ENCODE assay signal across 7 mouse cellular contexts in the genomic region with DNA sequence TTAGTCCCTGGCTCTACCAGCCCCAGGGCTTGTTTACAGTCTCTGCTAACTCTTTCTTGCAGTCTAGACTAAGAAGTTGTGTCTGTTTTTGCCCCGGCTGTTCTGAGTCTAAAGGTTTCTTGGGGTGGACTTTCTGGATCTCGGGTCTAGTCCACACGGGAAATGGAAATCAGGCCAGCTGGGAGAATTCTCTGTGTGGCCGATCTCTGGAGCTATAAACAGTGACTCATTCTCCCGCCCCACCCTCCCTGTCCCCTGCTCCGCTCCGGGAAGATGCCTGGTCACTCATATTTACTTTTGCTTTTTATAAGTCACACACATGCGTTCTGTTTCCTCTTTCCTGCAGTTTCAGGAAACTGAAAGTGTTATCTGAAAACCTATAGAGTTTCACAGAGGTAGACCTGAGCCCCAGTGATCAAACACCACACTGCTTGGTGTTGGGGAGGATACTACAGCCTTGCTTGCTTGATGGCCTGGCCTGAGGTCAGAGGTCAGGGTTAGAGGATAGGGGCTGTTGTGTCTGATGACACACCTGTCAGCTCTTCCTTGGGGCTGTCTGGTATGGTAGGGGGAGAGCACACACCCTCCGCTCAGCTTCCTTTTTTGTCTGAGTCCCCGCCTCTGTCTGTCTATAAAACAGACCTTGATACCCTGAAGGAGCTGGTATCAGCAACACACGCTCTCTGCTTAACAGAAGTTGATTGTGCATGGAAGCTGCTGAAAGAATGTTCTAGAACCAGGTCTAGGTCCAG. TPM values are rescaled to one million over a fixed set of nuclear protein-coding genes. Genes with fewer than 3 reads are reported as not detected.
DNase-seq lines count a peak whose midpoint lies in the region; ATAC-seq and TF ChIP-seq lines count a peak whose summit lies in the region.

No protein-coding gene starts in this region.

- WGBS in lung, postnatal 0 days: 18% methylated on average over 11 of the region's 11 CpGs

- 0 out of 2 replicates have a peak, but pooled peaks have one; percentile 20 for ATAC-seq in erythroid progenitor cell, adult 5-6 weeks (replicated peaks; ENCODE audit: low FRiP score, poor library complexity, severe bottlenecking)
- peak; percentile 12 for ATAC-seq in lung, postnatal 0 days
- ATAC-seq in inflammation-experienced regulatory T-cells, adult 6 months: no peak

- no peaks in the 10 kb centered on the region for H3K36me3 ChIP-seq in lung, postnatal 0 days (ENCODE audit: insufficient read depth, low read length)

- no peaks in the 10 kb centered on the region for H3K9me3 ChIP-seq in lung, postnatal 0 days (ENCODE audit: low read length)

- H3K9ac ChIP-seq in lung, postnatal 0 days (replicated peaks; ENCODE audit: low read depth): peak overlapping the region; percentile 96

- peak; percentile 76 for TF ChIP-seq EP300 in lung, postnatal 0 days (IDR thresholded peaks at IDR 0.05)

- H3K27ac ChIP-seq in lung, postnatal 0 days (ENCODE audit: low read length): peak overlapping the region; percentile 98

- peaks cover 47% of the 10 kb centered on the region for H3K4me1 ChIP-seq in lung, postnatal 0 days (ENCODE audit: insufficient read depth, low read depth, low read length)

- peak overlapping the region; percentile 86 for H3K4me2 ChIP-seq in lung, postnatal 0 days (replicated peaks; ENCODE audit: low read depth, low read length)

- DNase-seq in thymus, postnatal 25 days: peak; percentile 22
- no peak for DNase-seq in thymus, adult 18-20 months
- DNase-seq in kidney, adult 11 months: peak; percentile 78
- DNase-seq in lung, postnatal 0 days (ENCODE audit: low spot score): peak; percentile 94
- DNase-seq in cerebellum, postnatal 4 days (ENCODE audit: low spot score in 2 of 2): no peak

- TF ChIP-seq CTCF in lung, postnatal 0 days (IDR thresholded peaks at IDR 0.05): no peak

- H3K4me3 ChIP-seq in lung, postnatal 0 days (ENCODE audit: low read depth, low read length): peak overlapping the region; percentile 94

- H3K27me3 ChIP-seq in lung, postnatal 0 days (replicated peaks; ENCODE audit: insufficient read depth, low read length): no peaks in the 10 kb centered on the region

RNA-seq across cellular contexts. Expression of gene Mafk, which starts 2.2 kb away (rescaled TPM):
- total RNA-seq in erythroid progenitor cell, adult 5-6 weeks (2015; ENCODE audit: low replicate concordance): 36.5 and 36.8 TPM in 2 replicates
- 45.3 and 55.7 TPM in 2 replicates for total RNA-seq in erythroid progenitor cell, adult 5-6 weeks (2017; ENCODE audit: low replicate concordance)
- polyA plus RNA-seq in lung, postnatal 0 days (2015; fragmentation: Nextera tagmentation; extraction: Ambion mirVana): 38.5 and 38.9 TPM in 2 replicates
- 10 to 100 TPM; 10.7 to 12.5 (median 11.0) TPM for polyA plus RNA-seq in inflammation-experienced regulatory T-cells, adult 6 months (2017; shearing (Covaris generic))

RNA-seq across cellular contexts. Expression of gene Ints1, which starts 18.0 kb away (rescaled TPM):
- 46.5 and 59.1 TPM in 2 replicates for total RNA-seq in erythroid progenitor cell, adult 5-6 weeks (2015; ENCODE audit: low replicate concordance)
- 31.3 and 72.7 TPM in 2 replicates for total RNA-seq in erythroid progenitor cell, adult 5-6 weeks (2017; ENCODE audit: low replicate concordance)
- polyA plus RNA-seq in lung, postnatal 0 days (2015; fragmentation: Nextera tagmentation; extraction: Ambion mirVana): 8.6 TPM in 2 replicates
- 10 to 100 TPM; 12.9 to 21.0 (median 16.1) TPM for polyA plus RNA-seq in inflammation-experienced regulatory T-cells, adult 6 months (2017; shearing (Covaris generic))

RNA-seq across cellular contexts. Expression of gene Tmem184a, which starts 26.2 kb away (rescaled TPM):
- total RNA-seq in erythroid progenitor cell, adult 5-6 weeks (2015; ENCODE audit: low replicate concordance): not detected in 2 replicates
- 0.13 TPM in 1 of 2 replicates, not detected in the other for total RNA-seq in erythroid progenitor cell, adult 5-6 weeks (2017; ENCODE audit: low replicate concordance)
- polyA plus RNA-seq in lung, postnatal 0 days (2015; fragmentation: Nextera tagmentation; extraction: Ambion mirVana): 15.5 and 19.1 TPM in 2 replicates
- polyA plus RNA-seq in inflammation-experienced regulatory T-cells, adult 6 months (2017; shearing (Covaris generic)): under 1 TPM in 1 of 3 experiments, not detected in 2; 0.12 TPM

RNA-seq across cellular contexts. Expression of gene Gm26938, which starts 32.7 kb away (rescaled TPM):
- total RNA-seq in erythroid progenitor cell, adult 5-6 weeks (2015; ENCODE audit: low replicate concordance): not detected in 2 replicates
- not detected in 2 replicates for total RNA-seq in erythroid progenitor cell, adult 5-6 weeks (2017; ENCODE audit: low replicate concordance)
- polyA plus RNA-seq in lung, postnatal 0 days (2015; fragmentation: Nextera tagmentation; extraction: Ambion mirVana): 0.33 TPM in 1 of 2 replicates, not detected in the other
- polyA plus RNA-seq in inflammation-experienced regulatory T-cells, adult 6 months (2017; shearing (Covaris generic)): not detected

RNA-seq across cellular contexts. Expression of gene Psmg3, which starts 33.2 kb away (rescaled TPM):
- total RNA-seq in erythroid progenitor cell, adult 5-6 weeks (2015; ENCODE audit: low replicate concordance): 3.2 and 25.2 TPM in 2 replicates
- total RNA-seq in erythroid progenitor cell, adult 5-6 weeks (2017; ENCODE audit: low replicate concordance): 5.3 and 15.7 TPM in 2 replicates
- polyA plus RNA-seq in lung, postnatal 0 days (2015; fragmentation: Nextera tagmentation; extraction: Ambion mirVana): 41.1 and 45.4 TPM in 2 replicates
- polyA plus RNA-seq in inflammation-experienced regulatory T-cells, adult 6 months (2017; shearing (Covaris generic)): 10 to 100 TPM; 48.7 to 56.0 (median 50.0) TPM

Comparison
In these comparisons a context has a peak if more than half of its experiments do, and no peak if none do; other contexts are left out.
1. DNase-seq: peak in thymus, postnatal 25 days (single experiment), kidney, adult 11 months (single experiment) and lung, postnatal 0 days (single experiment); none in thymus, adult 18-20 months (0 of 2) and cerebellum, postnatal 4 days (0 of 2).
2. RNA of gene Tmem184a, which starts 26.2 kb away (polyA plus RNA-seq): 15.5 to 19.1 TPM in lung, postnatal 0 days; 0.12 TPM in inflammation-experienced regulatory T-cells, adult 6 months; every median in the first group is over 10 times any median in the second.